Mouse (Mus musculus): ENCODE results near the gene Gpr161. TPM values are rescaled to one million over a fixed set of nuclear protein-coding genes. Genes with fewer than 3 reads are reported as not detected.
A peak's percentile ranks its signal among the peaks of the same experiment; 100 is the strongest.

Gpr161 gene
- polyA plus RNA-seq, 1 experiment from 2014 or later: 1.1 TPM

DNA sequence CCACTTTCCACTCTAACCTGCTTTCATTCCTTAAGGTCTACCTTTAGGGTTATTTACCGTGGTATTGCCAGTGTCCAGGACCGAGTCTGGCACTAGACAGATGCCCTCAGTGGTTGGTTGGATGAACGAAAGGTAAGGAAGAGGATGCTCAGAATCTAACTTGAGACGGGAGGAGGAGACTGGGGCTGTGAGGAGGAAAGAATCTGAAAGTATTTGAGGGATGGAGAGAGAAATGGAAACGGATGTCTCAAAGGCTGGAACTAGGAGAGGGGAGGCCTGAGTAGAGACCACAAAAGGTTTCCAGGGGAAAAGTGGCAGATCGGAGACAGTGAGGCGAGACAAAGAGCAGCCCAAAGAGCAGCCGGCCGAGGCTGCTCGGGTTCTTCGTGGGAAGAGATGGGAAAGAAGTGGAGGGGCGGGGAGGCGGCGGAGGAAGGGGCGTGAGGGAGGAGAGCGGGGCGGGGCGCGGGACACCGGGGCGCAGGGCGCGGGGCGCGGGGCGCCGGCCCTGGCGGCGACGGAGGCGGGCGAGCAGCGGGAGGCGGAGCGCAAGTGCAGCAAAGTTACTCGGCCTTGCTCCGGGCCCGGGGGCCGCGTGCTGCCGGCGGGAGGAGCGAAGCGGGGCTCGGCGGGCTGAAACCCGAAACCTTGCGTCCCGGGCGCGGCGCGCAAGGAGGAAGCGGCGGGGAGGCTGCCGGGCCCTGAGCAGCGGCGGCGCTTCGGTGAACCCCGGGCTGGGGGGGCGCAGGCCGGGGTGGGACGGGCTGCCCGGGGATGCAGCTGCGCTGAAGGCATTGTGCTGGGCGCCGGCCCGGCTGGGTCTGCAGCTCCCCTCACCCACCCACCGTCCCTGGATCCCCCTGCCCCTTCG is 14.0 kb upstream of the Gpr161 start:
- Histone ChIP-seq H3K27ac (ENCODE audit: low read length) (peak overlapping the region; percentile 75), H3K9ac (ENCODE audit: low read length) (peak overlapping the region; percentile 82), H3K9me3 (replicated peaks; ENCODE audit: control insufficient read depth, low read length) (no peaks in the 10 kb centered on the region), H3K4me1 (ENCODE audit: control insufficient read depth, insufficient read depth, low read length) (peaks cover 29% of the 10 kb centered on the region), H3K36me3 (ENCODE audit: control insufficient read depth, insufficient read depth, low read length) (no peaks in the 10 kb centered on the region), H3K4me2 (ENCODE audit: low read depth, low read length) (peak overlapping the region; percentile 93), H3K27me3 (ENCODE audit: control insufficient read depth, insufficient read depth, low read length) (no peaks in the 10 kb centered on the region), H3K4me3 (replicated peaks; ENCODE audit: low read length) (peak overlapping the region; percentile 81)
- WGBS: under 1% methylated on average over 62 of the region's 71 CpGs
- ATAC-seq (ENCODE audit: insufficient read depth, low FRiP score): peak; percentile 89

DNA sequence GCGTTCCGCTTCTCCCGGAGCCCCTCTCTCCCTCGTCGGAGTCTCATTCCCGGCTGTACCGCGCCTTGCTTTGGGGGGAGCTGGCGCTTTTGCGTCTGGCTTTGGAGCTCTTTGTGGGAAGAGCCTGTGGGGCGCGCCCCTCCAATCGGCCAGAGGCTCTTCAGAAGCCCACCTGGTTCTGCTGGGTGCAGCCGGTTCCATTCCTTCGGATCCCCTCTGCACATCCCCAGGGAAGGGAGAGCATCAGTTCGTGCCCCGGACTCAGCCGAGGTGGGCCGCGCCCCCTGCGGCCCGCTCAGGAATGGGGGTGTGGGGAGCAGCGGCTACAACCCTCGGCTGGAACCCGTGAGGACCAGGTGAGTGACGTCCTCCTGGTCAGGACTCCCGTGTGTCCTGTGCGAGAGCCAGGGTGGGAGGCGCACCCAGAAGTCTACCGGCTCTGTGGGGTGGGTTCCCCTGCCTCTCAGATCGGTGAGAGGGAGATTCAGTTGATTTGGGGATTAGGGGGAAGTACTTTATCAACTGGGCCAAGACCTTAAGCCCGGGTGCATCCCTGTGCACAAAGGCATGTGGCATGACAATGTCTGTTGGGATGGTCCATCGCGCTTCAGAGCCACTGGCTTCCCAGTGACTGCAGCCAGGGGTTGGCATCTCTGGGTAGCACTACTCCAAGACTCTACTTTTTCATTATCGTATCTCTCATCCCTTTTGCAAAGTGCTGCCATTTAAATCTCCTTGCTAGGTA is 13.2 kb upstream of the Gpr161 start:
- no peaks in the 10 kb centered on the region for H3K9me3 ChIP-seq (replicated peaks; ENCODE audit: control insufficient read depth, low read length)
- peaks cover 29% of the 10 kb centered on the region for H3K4me1 ChIP-seq (ENCODE audit: control insufficient read depth, insufficient read depth, low read length)
- peak overlapping the region; percentile 82 for H3K9ac ChIP-seq (ENCODE audit: low read length)
- H3K27me3 ChIP-seq (ENCODE audit: control insufficient read depth, insufficient read depth, low read length): no peaks in the 10 kb centered on the region
- ATAC-seq (ENCODE audit: insufficient read depth, low FRiP score): peak; percentile 44; the same call in 1 of the 2 replicates
- peak overlapping the region; percentile 81 for H3K4me3 ChIP-seq (replicated peaks; ENCODE audit: low read length)
- under 1% methylated on average over 35 of the region's 35 CpGs for WGBS
- H3K4me2 ChIP-seq (ENCODE audit: low read depth, low read length): peak overlapping the region; percentile 93
- peak overlapping the region; percentile 75 for H3K27ac ChIP-seq (ENCODE audit: low read length)
- no peaks in the 10 kb centered on the region for H3K36me3 ChIP-seq (ENCODE audit: control insufficient read depth, insufficient read depth, low read length)

DNA sequence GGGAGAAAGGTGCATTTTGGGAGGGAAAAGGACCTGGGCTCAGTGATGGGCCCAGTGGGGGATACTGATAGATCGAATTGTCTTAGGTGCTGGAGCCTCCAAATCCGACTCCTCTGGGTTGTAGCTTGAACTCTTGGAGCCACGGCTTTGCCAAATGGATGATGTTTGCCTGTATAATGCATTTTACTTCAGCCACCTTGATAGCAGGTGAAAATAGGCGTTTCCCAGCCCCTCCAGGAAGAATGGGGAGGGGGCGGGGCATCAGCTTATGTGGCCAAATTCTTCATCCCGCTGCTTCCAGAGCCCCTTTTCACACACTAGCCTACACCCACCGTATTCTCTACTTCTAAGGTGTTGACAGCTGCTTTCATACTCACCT is 12.6 kb upstream of the Gpr161 start:
- H3K4me3 ChIP-seq (replicated peaks; ENCODE audit: low read length): peak overlapping the region; percentile 81
- H3K4me1 ChIP-seq (ENCODE audit: control insufficient read depth, insufficient read depth, low read length): peaks cover 29% of the 10 kb centered on the region
- H3K9me3 ChIP-seq (replicated peaks; ENCODE audit: control insufficient read depth, low read length): no peaks in the 10 kb centered on the region
- no peaks in the 10 kb centered on the region for H3K36me3 ChIP-seq (ENCODE audit: control insufficient read depth, insufficient read depth, low read length)
- no peak for ATAC-seq (ENCODE audit: insufficient read depth, low FRiP score)
- no peaks in the 10 kb centered on the region for H3K27me3 ChIP-seq (ENCODE audit: control insufficient read depth, insufficient read depth, low read length)
- peak overlapping the region; percentile 82; the same call in 1 of the 2 replicates for H3K9ac ChIP-seq (ENCODE audit: low read length)
- peak overlapping the region; percentile 93 for H3K4me2 ChIP-seq (ENCODE audit: low read depth, low read length)
- no peak overlapping the region for H3K27ac ChIP-seq (ENCODE audit: low read length)
- WGBS: 15% methylated on average over 7 of the region's 7 CpGs

- H3K4me2 ChIP-seq (ENCODE audit: low read depth, low read length): no peak overlapping the region
- H3K4me3 ChIP-seq (replicated peaks; ENCODE audit: low read length): no peak overlapping the region
- no peaks in the 10 kb centered on the region for H3K36me3 ChIP-seq (ENCODE audit: control insufficient read depth, insufficient read depth, low read length)
- ATAC-seq (ENCODE audit: insufficient read depth, low FRiP score): no peak
- no peak overlapping the region for H3K27ac ChIP-seq (ENCODE audit: low read length)
- H3K27me3 ChIP-seq (ENCODE audit: control insufficient read depth, insufficient read depth, low read length): no peaks in the 10 kb centered on the region
- 63% methylated on average over 7 of the region's 7 CpGs for WGBS
- no peaks in the 10 kb centered on the region for H3K9me3 ChIP-seq (replicated peaks; ENCODE audit: control insufficient read depth, low read length)
- no peak overlapping the region for H3K9ac ChIP-seq (ENCODE audit: low read length)
- H3K4me1 ChIP-seq (ENCODE audit: control insufficient read depth, insufficient read depth, low read length): peaks cover 29% of the 10 kb centered on the region
Observed at GRCm38 (mm10) chr1:165284096-165284495, 11.5 kb upstream of the Gpr161 start.

DNA sequence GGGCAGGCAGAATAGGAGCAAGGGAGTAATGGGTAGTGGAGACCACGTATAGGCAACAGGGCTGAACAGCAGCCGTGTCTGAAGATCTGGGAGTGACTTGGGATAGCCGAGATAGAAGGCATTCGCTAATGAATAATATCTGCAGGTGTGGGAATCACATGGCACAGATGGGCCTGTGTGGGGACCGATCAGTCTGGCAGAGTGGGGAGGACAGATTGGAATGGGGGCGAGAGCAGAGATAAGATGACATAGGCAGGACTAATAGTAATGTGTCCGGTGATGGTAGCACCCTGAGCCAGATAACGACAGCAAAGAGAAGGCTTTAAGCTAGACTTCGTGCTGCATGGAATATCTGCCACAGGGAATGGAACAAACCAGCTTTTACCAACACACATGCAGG is 7.4 kb upstream of the Gpr161 start:
- Histone ChIP-seq H3K27me3 (ENCODE audit: control insufficient read depth, insufficient read depth, low read length) (no peaks in the 10 kb centered on the region), H3K36me3 (ENCODE audit: control insufficient read depth, insufficient read depth, low read length) (no peaks in the 10 kb centered on the region), H3K9me3 (replicated peaks; ENCODE audit: control insufficient read depth, low read length) (no peaks in the 10 kb centered on the region), H3K27ac (ENCODE audit: low read length) (no peak overlapping the region), H3K4me2 (ENCODE audit: low read depth, low read length) (no peak overlapping the region), H3K4me3 (replicated peaks; ENCODE audit: low read length) (no peak overlapping the region), H3K9ac (ENCODE audit: low read length) (no peak overlapping the region), H3K4me1 (ENCODE audit: control insufficient read depth, insufficient read depth, low read length) (peaks cover 9% of the 10 kb centered on the region)
- WGBS: 85% methylated on average over 9 of the region's 9 CpGs
- ATAC-seq (ENCODE audit: insufficient read depth, low FRiP score): no peak

GRCm38 (mm10) chr1:165289831-165290230 is 5.8 kb upstream of the Gpr161 start:
- H3K4me3 ChIP-seq (replicated peaks; ENCODE audit: low read length): no peak overlapping the region
- H3K27ac ChIP-seq (ENCODE audit: low read length): no peak overlapping the region
- H3K27me3 ChIP-seq (ENCODE audit: control insufficient read depth, insufficient read depth, low read length): no peaks in the 10 kb centered on the region
- no peak overlapping the region for H3K9ac ChIP-seq (ENCODE audit: low read length)
- no peaks in the 10 kb centered on the region for H3K4me1 ChIP-seq (ENCODE audit: control insufficient read depth, insufficient read depth, low read length)
- no peaks in the 10 kb centered on the region for H3K36me3 ChIP-seq (ENCODE audit: control insufficient read depth, insufficient read depth, low read length)
- H3K9me3 ChIP-seq (replicated peaks; ENCODE audit: control insufficient read depth, low read length): no peaks in the 10 kb centered on the region
- WGBS: 93% methylated on average over 4 of the region's 4 CpGs
- H3K4me2 ChIP-seq (ENCODE audit: low read depth, low read length): no peak overlapping the region
- ATAC-seq (ENCODE audit: insufficient read depth, low FRiP score): no peak

- WGBS: 79% methylated on average over 6 of the region's 6 CpGs
Observed at GRCm38 (mm10) chr1:165291606-165292005, 4.0 kb upstream of the Gpr161 start.

DNA sequence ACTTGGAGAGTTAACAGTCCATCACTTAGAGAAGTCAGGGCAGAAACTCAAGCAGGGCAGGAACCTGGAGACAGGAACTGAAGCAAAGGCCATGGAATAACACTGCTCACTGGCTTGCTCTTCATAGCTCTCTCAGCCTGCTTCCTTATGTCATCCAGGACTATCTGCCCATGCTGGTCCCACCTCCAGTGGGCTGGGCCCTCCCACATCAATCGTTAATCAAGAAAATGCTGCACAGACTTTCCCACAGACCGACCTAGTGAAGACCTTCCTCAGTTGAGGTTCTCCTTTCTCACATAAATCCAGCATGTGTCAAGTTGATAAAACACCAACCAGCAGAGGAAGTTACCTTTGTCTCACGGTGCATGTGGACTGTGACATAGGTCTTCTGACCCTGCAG is 5.5 kb downstream of the Gpr161 start:
- no peak overlapping the region for H3K9ac ChIP-seq (ENCODE audit: low read length)
- H3K4me2 ChIP-seq (ENCODE audit: low read depth, low read length): no peak overlapping the region
- ATAC-seq (ENCODE audit: insufficient read depth, low FRiP score): no peak
- H3K27ac ChIP-seq (ENCODE audit: low read length): no peak overlapping the region
- no peak overlapping the region for H3K4me3 ChIP-seq (replicated peaks; ENCODE audit: low read length)
- no peaks in the 10 kb centered on the region for H3K27me3 ChIP-seq (ENCODE audit: control insufficient read depth, insufficient read depth, low read length)
- H3K36me3 ChIP-seq (ENCODE audit: control insufficient read depth, insufficient read depth, low read length): no peaks in the 10 kb centered on the region
- 54% methylated on average over 3 of the region's 3 CpGs for WGBS
- H3K9me3 ChIP-seq (replicated peaks; ENCODE audit: control insufficient read depth, low read length): no peaks in the 10 kb centered on the region
- 0 out of 2 replicates have a peak, but pooled peaks cover 9% of the 10 kb centered on the region for H3K4me1 ChIP-seq (ENCODE audit: control insufficient read depth, insufficient read depth, low read length)

More at GRCm38 (mm10) chr1:165291606-165292005, 4.0 kb upstream of the Gpr161 start:
- Histone ChIP-seq H3K4me1 (ENCODE audit: control insufficient read depth, insufficient read depth, low read length) (no peaks in the 10 kb centered on the region), H3K4me3 (replicated peaks; ENCODE audit: low read length) (no peak overlapping the region), H3K27ac (ENCODE audit: low read length) (no peak overlapping the region), H3K9ac (ENCODE audit: low read length) (no peak overlapping the region), H3K27me3 (ENCODE audit: control insufficient read depth, insufficient read depth, low read length) (no peaks in the 10 kb centered on the region), H3K4me2 (ENCODE audit: low read depth, low read length) (no peak overlapping the region), H3K9me3 (replicated peaks; ENCODE audit: control insufficient read depth, low read length) (no peaks in the 10 kb centered on the region), H3K36me3 (ENCODE audit: control insufficient read depth, insufficient read depth, low read length) (no peaks in the 10 kb centered on the region)
- no peak for ATAC-seq (ENCODE audit: insufficient read depth, low FRiP score)

GRCm38 (mm10) chr1:165301567-165301966 is 6.0 kb downstream of the Gpr161 start:
- Histone ChIP-seq H3K4me2 (ENCODE audit: low read depth, low read length) (no peak overlapping the region), H3K27ac (ENCODE audit: low read length) (no peak overlapping the region)
- 76% methylated on average over 2 of the region's 2 CpGs for WGBS

More at GRCm38 (mm10) chr1:165301567-165301966, 6.0 kb downstream of the Gpr161 start:
- no peak overlapping the region for H3K9ac ChIP-seq (ENCODE audit: low read length)
- no peaks in the 10 kb centered on the region for H3K27me3 ChIP-seq (ENCODE audit: control insufficient read depth, insufficient read depth, low read length)
- H3K4me1 ChIP-seq (ENCODE audit: control insufficient read depth, insufficient read depth, low read length): 0 out of 2 replicates have a peak, but pooled peaks cover 9% of the 10 kb centered on the region
- no peaks in the 10 kb centered on the region for H3K9me3 ChIP-seq (replicated peaks; ENCODE audit: control insufficient read depth, low read length)
- no peak for ATAC-seq (ENCODE audit: insufficient read depth, low FRiP score)
- H3K36me3 ChIP-seq (ENCODE audit: control insufficient read depth, insufficient read depth, low read length): no peaks in the 10 kb centered on the region
- H3K4me3 ChIP-seq (replicated peaks; ENCODE audit: low read length): no peak overlapping the region
